Mouse (Mus musculus): ENCODE measurements at regions not wholly inside any gene's neighbourhood (a gene's known extent, or its start where the extent isn't known, plus 50 kb on each side); places are given as distances from the start of the nearest gene placed in this dataset.

- TF ChIP-seq POLR2A (IDR thresholded peaks at IDR 0.05; ENCODE audit: borderline replicate concordance, low read depth, low read length), result no peak
- TF ChIP-seq CTCF (IDR thresholded peaks at IDR 0.05; ENCODE audit: low read depth, low read length), result no peak
These were observed 149.1 kb upstream of the Thbs1 start for GRCm38 (mm10) chr2:117962531-117962930.
